Mouse (Mus musculus) MEL (cell line): Measurements from ENCODE around the gene Gm17359. TPM values are rescaled to one million over a fixed set of nuclear protein-coding genes. Genes with fewer than 3 reads are reported as not detected.

Experiments used
- DNase-seq: peaks from one replicate; pipeline ENCODE4 v3.0.0; 2011; ENCODE audit warnings: low read depth, low spot score
- H3K27ac ChIP-seq: 2 replicates; pipeline ENCODE4 v1.5.1; 2012; ENCODE audit warnings: low read depth, mild to moderate bottlenecking, control low read depth, low read length, moderate library complexity; ENCODE audit not compliant: control insufficient read depth
- H3K27me3 ChIP-seq, 2 experiments: fragments of 150-350 bp in 1 of 2; sonication (generic) in 1 of 2; 2 replicates each; pipeline ENCODE4 v1.6.1; 2012; ENCODE audit warnings: low read length in 2 of 2, mild to moderate bottlenecking in 2 of 2, improper control_type of control experiment in 1 of 2, moderate library complexity in 1 of 2; ENCODE audit not compliant: insufficient read depth in 2 of 2, control insufficient read depth in 1 of 2
- H3K36me3 ChIP-seq, 2 experiments: 2 replicates each; pipeline ENCODE4 v1.6.1; 2012 to 2014; ENCODE audit warnings: low read length in 2 of 2, improper control_type of control experiment in 1 of 2, inconsistent platforms in 1 of 2, mild to moderate bottlenecking in 1 of 2; ENCODE audit not compliant: insufficient read depth in 2 of 2, control insufficient read depth in 1 of 2
- H3K4me1 ChIP-seq, 2 experiments: fragments of 150-350 bp in 1 of 2; sonication (generic) in 1 of 2; 2 replicates each; pipeline ENCODE4 v1.6.1; 2012; ENCODE audit warnings: low read length in 2 of 2, improper control_type of control experiment in 1 of 2, mild to moderate bottlenecking in 1 of 2; ENCODE audit not compliant: insufficient read depth in 2 of 2, control insufficient read depth in 1 of 2
- H3K4me3 ChIP-seq, 2 experiments: fragments of 150-350 bp in 1 of 2; sonication (generic) in 1 of 2; 2 replicates each; pipeline ENCODE4 v1.5.1; 2012; ENCODE audit warnings: low read depth in 2 of 2, low read length in 2 of 2, mild to moderate bottlenecking in 2 of 2, moderate library complexity in 2 of 2, control low read depth in 1 of 2, improper control_type of control experiment in 1 of 2; ENCODE audit not compliant: control insufficient read depth in 1 of 2, insufficient read depth in 1 of 2
- H3K79me2 ChIP-seq: 2 replicates; pipeline ENCODE4 v1.6.1; 2012; ENCODE audit warnings: mild to moderate bottlenecking, low read length, moderate library complexity; ENCODE audit not compliant: control insufficient read depth, poor library complexity, insufficient read depth
- H3K9ac ChIP-seq: 2 replicates; pipeline ENCODE4 v1.6.1; 2012; ENCODE audit warnings: low read depth, mild to moderate bottlenecking, control low read depth, low read length, moderate library complexity; ENCODE audit not compliant: control insufficient read depth, poor library complexity, severe bottlenecking
- H3K9me3 ChIP-seq: fragments of 150-350 bp; sonication (generic); replicated peaks from 2 replicates; pipeline ENCODE4 v1.6.1; 2012; ENCODE audit warnings: mild to moderate bottlenecking, low read length, improper control_type of control experiment, moderate library complexity; ENCODE audit not compliant: insufficient read depth
- CTCF ChIP-seq, 3 experiments: IDR thresholded peaks in 2 of 3; conservative IDR thresholded peaks in 1 of 3; 2 replicates each; pipeline ENCODE4 v1.5.1; 2011 to 2012; ENCODE audit warnings: low read length in 3 of 3, low read depth in 2 of 3, mild to moderate bottlenecking in 2 of 3, improper control_type of control experiment in 1 of 3, inconsistent platforms in 1 of 3, mixed read lengths in 1 of 3, moderate library complexity in 1 of 3; ENCODE audit not compliant: control insufficient read depth in 1 of 3, insufficient read depth in 1 of 3, poor library complexity in 1 of 3, severe bottlenecking in 1 of 3
- E2F4 ChIP-seq: IDR thresholded peaks from 2 replicates; pipeline ENCODE4 v1.6.1; 2011; ENCODE audit warnings: low read depth, low read length, improper control_type of control experiment, borderline replicate concordance
- GABPA ChIP-seq: IDR thresholded peaks from 2 replicates; pipeline ENCODE4 v1.6.1; 2012; ENCODE audit warnings: low read depth, mild to moderate bottlenecking, inconsistent platforms, low read length, improper control_type of control experiment, moderate library complexity
- HCFC1 ChIP-seq: IDR thresholded peaks from 2 replicates; pipeline ENCODE4 v1.6.1; 2012; ENCODE audit warnings: low read depth, mild to moderate bottlenecking, inconsistent platforms, low read length, improper control_type of control experiment, moderate library complexity
- KAT2A ChIP-seq: conservative IDR thresholded peaks from 2 replicates; pipeline ENCODE4 v1.6.1; 2012; ENCODE audit warnings: low read depth, low read length, improper control_type of control experiment, inconsistent platforms
- MAZ ChIP-seq: IDR thresholded peaks from 2 replicates; pipeline ENCODE4 v1.6.1; 2012; ENCODE audit warnings: low read depth, mild to moderate bottlenecking, inconsistent platforms, low read length, improper control_type of control experiment
- MEF2A ChIP-seq: IDR thresholded peaks from 2 replicates; pipeline ENCODE4 v1.6.1; 2014; ENCODE audit warnings: low read depth, mild to moderate bottlenecking, inconsistent platforms, low read length, improper control_type of control experiment; ENCODE audit not compliant: poor library complexity, insufficient replicate concordance, severe bottlenecking; ENCODE audit errors: extremely low read depth
- MXI1 ChIP-seq: IDR thresholded peaks from 2 replicates; pipeline ENCODE4 v1.6.1; 2011; ENCODE audit warnings: mild to moderate bottlenecking, low read depth, low read length, improper control_type of control experiment
- NELFE ChIP-seq: IDR thresholded peaks from 2 replicates; pipeline ENCODE4 v1.6.1; 2011; ENCODE audit warnings: low read depth, low read length, improper control_type of control experiment
- NRF1 ChIP-seq: IDR thresholded peaks from 2 replicates; pipeline ENCODE4 v1.6.1; 2014; ENCODE audit warnings: low read depth, mild to moderate bottlenecking, inconsistent platforms, low read length, improper control_type of control experiment, moderate library complexity; ENCODE audit not compliant: poor library complexity, insufficient read depth, severe bottlenecking
- RAD21 ChIP-seq: IDR thresholded peaks from 2 replicates; pipeline ENCODE4 v1.6.1; 2011; ENCODE audit warnings: mild to moderate bottlenecking, low read depth, low read length, improper control_type of control experiment
- SIN3A ChIP-seq: IDR thresholded peaks from 2 replicates; pipeline ENCODE4 v1.6.1; 2012; ENCODE audit warnings: low read length, improper control_type of control experiment, inconsistent platforms
- SMC3 ChIP-seq: IDR thresholded peaks from 2 replicates; pipeline ENCODE4 v1.6.1; 2011; ENCODE audit warnings: low read depth, low read length, improper control_type of control experiment
- UBTF ChIP-seq: IDR thresholded peaks from 2 replicates; pipeline ENCODE4 v1.6.1; 2012; ENCODE audit warnings: low read depth, mild to moderate bottlenecking, inconsistent platforms, low read length, improper control_type of control experiment, moderate library complexity, borderline replicate concordance; ENCODE audit not compliant: insufficient read depth
- USF1 ChIP-seq: IDR thresholded peaks from 2 replicates; pipeline ENCODE4 v1.6.1; 2014; ENCODE audit warnings: low read depth, mild to moderate bottlenecking, inconsistent platforms, low read length, improper control_type of control experiment, moderate library complexity
- ZC3H11A ChIP-seq: IDR thresholded peaks from 2 replicates; pipeline ENCODE4 v1.6.1; 2012; ENCODE audit warnings: low read depth, mild to moderate bottlenecking, inconsistent platforms, low read length, improper control_type of control experiment
- ZKSCAN1 ChIP-seq: IDR thresholded peaks from 2 replicates; pipeline ENCODE4 v1.6.1; 2012; ENCODE audit warnings: low read depth, mild to moderate bottlenecking, inconsistent platforms, low read length, improper control_type of control experiment, moderate library complexity
- ZMIZ1 ChIP-seq: IDR thresholded peaks from 2 replicates; pipeline ENCODE4 v1.6.1; 2012; ENCODE audit warnings: low read depth, mild to moderate bottlenecking, inconsistent platforms, low read length, improper control_type of control experiment, moderate library complexity
- ZNF384 ChIP-seq: IDR thresholded peaks from 2 replicates; pipeline ENCODE4 v1.6.1; 2012; ENCODE audit warnings: low read depth, mild to moderate bottlenecking, inconsistent platforms, low read length, improper control_type of control experiment
- polyA plus RNA-seq, 2 experiments: library from polyadenylated mRNA; stranded (reverse) in 1 of 2; unstranded in 1 of 2; fragments of >175 nt in 1 of 2; fragments of >200 nt in 1 of 2; gene quantifications; 2 replicates each; pipeline versions ENCODE4 v1.2.1 to v1.2.4; 2012; ENCODE audit warnings: low replicate concordance in 2 of 2, low read depth in 1 of 2; ENCODE audit not compliant: insufficient read length in 2 of 2, insufficient read depth in 1 of 2, missing spikeins in 1 of 2
- total RNA-seq: library from RNA; depleted of rRNA; stranded (reverse); fragments of 300-350 nt; gene quantifications from 2 replicates; pipeline ENCODE4 v1.2.3, GENCODE M21; 2012

The Gm17359 gene
- total and polyA plus RNA-seq, 3 experiments: 0.15 TPM; not detected in 2

DNA sequence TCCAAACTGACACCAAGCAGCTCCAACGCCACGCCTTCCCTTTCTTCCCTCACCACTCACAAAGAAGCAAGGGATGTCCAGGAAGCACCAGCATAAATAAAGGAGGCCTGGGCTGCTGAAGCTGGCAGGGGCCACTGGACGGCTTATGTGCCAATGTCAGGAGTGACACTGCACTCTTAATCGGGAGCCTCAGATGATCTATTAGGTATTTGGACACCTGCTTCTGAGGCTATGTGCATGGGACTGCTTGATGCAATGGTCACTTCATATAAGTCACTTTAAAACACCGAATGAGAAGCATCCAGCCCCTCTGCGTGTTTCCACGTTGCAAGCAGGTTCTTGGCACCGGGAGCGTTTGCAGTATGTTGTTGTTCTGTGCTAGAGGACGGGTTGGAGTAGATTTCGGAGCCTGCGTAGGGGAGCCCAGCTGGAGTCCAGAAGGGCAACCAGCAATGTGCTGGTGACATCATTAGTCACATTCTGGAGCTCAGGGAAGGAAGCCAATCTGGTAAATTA is 104.6 kb downstream of the Gm17359 start:
- Histone ChIP-seq H3K27ac (no peak overlapping the region), H3K9me3 (no peaks in the 10 kb centered on the region), H3K27me3 (no peaks in the 10 kb centered on the region), H3K4me3 (no peak overlapping the region), H3K36me3 (no peaks in the 10 kb centered on the region), H3K9ac (no peak overlapping the region), H3K79me2 (no peaks in the 10 kb centered on the region), H3K4me1 (peaks cover 0 to 7% of the 10 kb centered on the region in 2 experiments; a peak in 2 of 4 replicates)
- DNase-seq: no peak
- TF ChIP-seq NRF1: no peak
- TF ChIP-seq CTCF (IDR thresholded peaks at IDR 0.05 in 2 of 3, conservative IDR thresholded peaks at IDR 0.05 in 1 of 3; ENCODE audit: control insufficient read depth in 1 of 3, insufficient read depth in 1 of 3, low read depth in 2 of 3, low read length in 3 of 3, poor library complexity in 1 of 3, severe bottlenecking in 1 of 3): no peak
- TF ChIP-seq NELFE: no peak
- TF ChIP-seq SIN3A: no peak
- no peak for TF ChIP-seq MAZ
- TF ChIP-seq USF1: no peak
- TF ChIP-seq MXI1: no peak
- no peak for TF ChIP-seq E2F4
- no peak for TF ChIP-seq ZKSCAN1

DNA sequence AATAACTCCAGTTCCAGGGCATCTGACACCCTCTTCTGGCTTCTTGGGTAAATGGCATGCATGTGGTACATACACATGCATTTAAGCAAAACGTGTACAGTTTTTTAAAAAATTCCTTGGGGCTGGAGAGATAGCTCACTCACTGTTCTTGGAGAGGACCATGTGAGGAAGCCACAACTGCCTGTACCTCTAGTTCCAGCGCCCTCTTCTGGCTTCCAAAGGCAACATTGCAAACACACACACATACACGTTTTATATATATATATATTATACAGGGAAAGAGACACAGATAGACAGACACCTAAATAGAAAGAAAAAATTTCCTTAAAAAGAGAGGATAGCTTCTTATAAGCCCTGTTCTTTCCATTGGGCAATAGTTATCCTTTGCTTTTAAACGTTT is 107.4 kb downstream of the Gm17359 start:
- Histone ChIP-seq H3K9me3 (no peaks in the 10 kb centered on the region), H3K36me3 (no peaks in the 10 kb centered on the region), H3K27ac (no peak overlapping the region), H3K27me3 (no peaks in the 10 kb centered on the region), H3K79me2 (no peaks in the 10 kb centered on the region), H3K4me1 (no peaks in the 10 kb centered on the region; a peak in 1 of 4 replicates), H3K9ac (no peak overlapping the region), H3K4me3 (no peak overlapping the region)
- no peak for TF ChIP-seq E2F4
- no peak for TF ChIP-seq ZNF384
- TF ChIP-seq UBTF: no peak
- TF ChIP-seq NRF1: no peak
- TF ChIP-seq RAD21: peak; percentile 44
- no peak for TF ChIP-seq MAZ
- TF ChIP-seq SMC3: peak; percentile 52
- peak; percentile 19 to 50 (median 45); a peak in 5 of 6 replicates for TF ChIP-seq CTCF (IDR thresholded peaks at IDR 0.05 in 2 of 3, conservative IDR thresholded peaks at IDR 0.05 in 1 of 3; ENCODE audit: control insufficient read depth in 1 of 3, insufficient read depth in 1 of 3, low read depth in 2 of 3, low read length in 3 of 3, poor library complexity in 1 of 3, severe bottlenecking in 1 of 3)
- no peak for TF ChIP-seq NELFE
- no peak for TF ChIP-seq ZMIZ1
- TF ChIP-seq GABPA: no peak
- no peak for TF ChIP-seq USF1
- no peak for TF ChIP-seq HCFC1
- no peak for TF ChIP-seq MEF2A
- no peak for TF ChIP-seq KAT2A
- TF ChIP-seq ZC3H11A: peak; percentile 60
- peak; percentile 58 for DNase-seq
